20 mouse cellular contexts compared by ENCODE assay signal in genomic region chr3:105016204-105016603, GRCm38 (mm10). TPM values are rescaled to one million over a fixed set of nuclear protein-coding genes. Genes with fewer than 3 reads are reported as not detected.
A peak's percentile ranks its signal among the peaks of the same experiment; 100 is the strongest.
DNase-seq lines count a peak whose midpoint lies in the region; ATAC-seq and TF ChIP-seq lines count a peak whose summit lies in the region.
"Had no signal": no experiment of that assay in that cellular context is flagged by ENCODE, and none has a peak within 500 bp of the region (broad histone marks: within the 10 kb centered on the region; RNA-seq: fewer than 3 reads in every experiment).

No protein-coding gene starts in this region.

- H3K27ac ChIP-seq in hindbrain, embryonic 13.5 days: peak overlapping the region; percentile 23
- no peak overlapping the region for H3K27ac ChIP-seq in hindbrain, embryonic 12.5 days
- H3K27ac ChIP-seq in lung, embryonic 14.5 days (ENCODE audit: low read depth): peak overlapping the region; percentile 58; the same call in 1 of the 2 replicates
- peak overlapping the region; percentile 87 for H3K27ac ChIP-seq in heart, postnatal 0 days (ENCODE audit: low read depth)
- H3K27ac ChIP-seq: embryonic facial prominence, embryonic 12.5 days; limb, embryonic 10.5 days; midbrain, embryonic 10.5 days; neural tube, embryonic 12.5 days had no signal

- H3K27me3 ChIP-seq in hindbrain, embryonic 13.5 days: no peaks in the 10 kb centered on the region
- no peaks in the 10 kb centered on the region for H3K27me3 ChIP-seq in hindbrain, embryonic 12.5 days
- no peaks in the 10 kb centered on the region for H3K27me3 ChIP-seq in lung, embryonic 14.5 days (ENCODE audit: insufficient read depth, low read length)
- H3K27me3 ChIP-seq in heart, postnatal 0 days (ENCODE audit: control insufficient read depth, insufficient read depth, low read length): no peaks in the 10 kb centered on the region
- H3K27me3 ChIP-seq: embryonic facial prominence, embryonic 12.5 days; neural tube, embryonic 12.5 days had no signal

- no peak overlapping the region for H3K4me3 ChIP-seq in hindbrain, embryonic 13.5 days
- no peak overlapping the region for H3K4me3 ChIP-seq in hindbrain, embryonic 12.5 days
- H3K4me3 ChIP-seq in lung, embryonic 14.5 days (ENCODE audit: low read depth, low read length): no peak overlapping the region
- no peak overlapping the region for H3K4me3 ChIP-seq in heart, postnatal 0 days (ENCODE audit: low read depth, low read length)
- H3K4me3 ChIP-seq: embryonic facial prominence, embryonic 12.5 days; limb, embryonic 10.5 days; midbrain, embryonic 10.5 days; neural tube, embryonic 12.5 days had no signal

- TF ChIP-seq CTCF in lung, embryonic 14.5 days (IDR thresholded peaks at IDR 0.05; ENCODE audit: low read depth): no peak
- TF ChIP-seq CTCF in heart, postnatal 0 days (IDR thresholded peaks at IDR 0.05; ENCODE audit: low read depth): no peak

- peak; percentile 93 for DNase-seq in heart, adult 11 months
- DNase-seq in heart, postnatal 4 days: no peak
- DNase-seq in lung, embryonic 14.5 days: peak; percentile 34
- no peak for DNase-seq in lung, postnatal 14 days
- no peak for DNase-seq in heart, postnatal 0 days (ENCODE audit: low spot score)
- no peak for DNase-seq in spleen, postnatal 4 days (ENCODE audit: low spot score in 2 of 2)
- DNase-seq: adrenal gland, postnatal 10 days; B cell, adult 2 months; cerebellum, adult 18-20 months; gastrocnemius, postnatal 36 days; thymus, postnatal 25 days had no signal

- no peaks in the 10 kb centered on the region for H3K9me3 ChIP-seq in hindbrain, embryonic 13.5 days
- no peaks in the 10 kb centered on the region for H3K9me3 ChIP-seq in hindbrain, embryonic 12.5 days (replicated peaks)
- H3K9me3 ChIP-seq in lung, embryonic 14.5 days (ENCODE audit: low read depth, low read length): no peaks in the 10 kb centered on the region
- H3K9me3 ChIP-seq in heart, postnatal 0 days (replicated peaks; ENCODE audit: control insufficient read depth, low read length): no peaks in the 10 kb centered on the region
- H3K9me3 ChIP-seq: embryonic facial prominence, embryonic 12.5 days; limb, embryonic 10.5 days; midbrain, embryonic 10.5 days; neural tube, embryonic 12.5 days had no signal

- ATAC-seq in hindbrain, embryonic 13.5 days (ENCODE audit: low FRiP score): no peak; the same call in 1 of the 2 replicates
- no peak for ATAC-seq in hindbrain, embryonic 12.5 days (ENCODE audit: low FRiP score)
- no peak for ATAC-seq in lung, embryonic 14.5 days (ENCODE audit: insufficient read depth)
- no peak for ATAC-seq in heart, postnatal 0 days (ENCODE audit: insufficient read depth, low read depth)

- peaks cover 12% of the 10 kb centered on the region for H3K36me3 ChIP-seq in hindbrain, embryonic 13.5 days
- H3K36me3 ChIP-seq in hindbrain, embryonic 12.5 days: peaks cover 15% of the 10 kb centered on the region
- peaks cover 12% of the 10 kb centered on the region; the same call in 1 of the 2 replicates for H3K36me3 ChIP-seq in lung, embryonic 14.5 days (ENCODE audit: insufficient read depth)
- peaks cover 7% of the 10 kb centered on the region; the same call in 1 of the 2 replicates for H3K36me3 ChIP-seq in heart, postnatal 0 days (replicated peaks; ENCODE audit: control insufficient read depth, insufficient read depth, low read length)

- 89% methylated on average over 7 of the region's 7 CpGs for WGBS in hindbrain, embryonic 13.5 days
- WGBS in hindbrain, embryonic 12.5 days: 81% methylated on average over 7 of the region's 7 CpGs
- WGBS in lung, embryonic 14.5 days: 67% methylated on average over 7 of the region's 7 CpGs
- 54% methylated on average over 7 of the region's 7 CpGs for WGBS in heart, postnatal 0 days

- TF ChIP-seq EP300 in heart, postnatal 0 days (IDR thresholded peaks at IDR 0.05; ENCODE audit: low read depth): no peak

- H3K9ac ChIP-seq in hindbrain, embryonic 13.5 days: no peak overlapping the region
- no peak overlapping the region for H3K9ac ChIP-seq in hindbrain, embryonic 12.5 days
- H3K9ac ChIP-seq in lung, embryonic 14.5 days: no peak overlapping the region
- H3K9ac ChIP-seq in heart, postnatal 0 days (replicated peaks; ENCODE audit: low read depth, low read length): no peak overlapping the region
- H3K9ac ChIP-seq: embryonic facial prominence, embryonic 12.5 days; neural tube, embryonic 12.5 days had no signal

- H3K4me1 ChIP-seq in hindbrain, embryonic 13.5 days (replicated peaks): 0 out of 2 replicates have a peak, but pooled peaks cover under 1% of the 10 kb centered on the region
- peaks cover 6% of the 10 kb centered on the region; the same call in 1 of the 2 replicates for H3K4me1 ChIP-seq in hindbrain, embryonic 12.5 days
- H3K4me1 ChIP-seq in lung, embryonic 14.5 days (ENCODE audit: insufficient read depth): peaks cover 21% of the 10 kb centered on the region
- H3K4me1 ChIP-seq in heart, postnatal 0 days (ENCODE audit: control insufficient read depth, insufficient read depth): peaks cover 22% of the 10 kb centered on the region
- H3K4me1 ChIP-seq: neural tube, embryonic 12.5 days had no signal

- H3K4me2 ChIP-seq in hindbrain, embryonic 13.5 days: no peak overlapping the region
- no peak overlapping the region for H3K4me2 ChIP-seq in hindbrain, embryonic 12.5 days (replicated peaks)
- no peak overlapping the region for H3K4me2 ChIP-seq in lung, embryonic 14.5 days
- H3K4me2 ChIP-seq in heart, postnatal 0 days (ENCODE audit: low read depth, low read length): no peak overlapping the region
- H3K4me2 ChIP-seq: embryonic facial prominence, embryonic 12.5 days; liver, embryonic 11.5 days; neural tube, embryonic 12.5 days had no signal

RNA-seq across cellular contexts. Expression of gene Cttnbp2nl, which starts 36.7 kb away (rescaled TPM):
- 10 to 100 TPM; 35.3 to 36.3 TPM for total RNA-seq in heart, postnatal 4 days (2021)
- 62.9 and 66.5 TPM in 2 replicates for polyA plus RNA-seq in hindbrain, embryonic 13.5 days (2015; fragmentation: Nextera tagmentation; extraction: Ambion mirVana)
- 60.3 and 66.8 TPM in 2 replicates for polyA plus RNA-seq in hindbrain, embryonic 12.5 days (2016; fragmentation: Nextera tagmentation; extraction: Ambion mirVana)
- 38.5 and 42.3 TPM in 2 replicates for polyA plus RNA-seq in lung, embryonic 14.5 days (2014; fragmentation: Nextera tagmentation; extraction: Ambion mirVana)
- 8.9 and 15.0 TPM in 2 replicates for total RNA-seq in heart, postnatal 0 days (2014; rRNA removed; ENCODE audit: low replicate concordance)
- polyA plus RNA-seq in heart, postnatal 0 days (2015; fragmentation: Nextera tagmentation; extraction: Ambion mirVana): 12.6 and 13.5 TPM in 2 replicates

RNA-seq across cellular contexts. Expression of gene 4930564D02Rik, which starts 50.4 kb away (rescaled TPM):
- not detected for total RNA-seq in heart, postnatal 4 days (2021)
- not detected in 2 replicates for polyA plus RNA-seq in hindbrain, embryonic 13.5 days (2015; fragmentation: Nextera tagmentation; extraction: Ambion mirVana)
- polyA plus RNA-seq in hindbrain, embryonic 12.5 days (2016; fragmentation: Nextera tagmentation; extraction: Ambion mirVana): not detected in 2 replicates
- polyA plus RNA-seq in lung, embryonic 14.5 days (2014; fragmentation: Nextera tagmentation; extraction: Ambion mirVana): not detected in 2 replicates
- total RNA-seq in heart, postnatal 0 days (2014; rRNA removed; ENCODE audit: low replicate concordance): not detected in 2 replicates
- not detected in 2 replicates for polyA plus RNA-seq in heart, postnatal 0 days (2015; fragmentation: Nextera tagmentation; extraction: Ambion mirVana)
- total RNA-seq: adrenal gland, postnatal 10 days; gastrocnemius, postnatal 36 days had no signal
- polyA plus RNA-seq: brain, embryonic 14.5 days; embryonic facial prominence, embryonic 12.5 days; kidney, embryonic 14.5 days; limb, embryonic 10.5 days; liver, embryonic 11.5 days; midbrain, embryonic 10.5 days; neural tube, embryonic 12.5 days had no signal

RNA-seq across cellular contexts. Expression of gene Wnt2b, which starts 54.5 kb away (rescaled TPM):
- total RNA-seq in heart, postnatal 4 days (2021): 1 to 10 TPM; 1.0 to 1.7 TPM
- 0.63 and 0.75 TPM in 2 replicates for polyA plus RNA-seq in hindbrain, embryonic 13.5 days (2015; fragmentation: Nextera tagmentation; extraction: Ambion mirVana)
- 1.1 and 1.9 TPM in 2 replicates for polyA plus RNA-seq in hindbrain, embryonic 12.5 days (2016; fragmentation: Nextera tagmentation; extraction: Ambion mirVana)
- polyA plus RNA-seq in lung, embryonic 14.5 days (2014; fragmentation: Nextera tagmentation; extraction: Ambion mirVana): 2.8 and 3.4 TPM in 2 replicates
- total RNA-seq in heart, postnatal 0 days (2014; rRNA removed; ENCODE audit: low replicate concordance): 0.80 and 1.4 TPM in 2 replicates
- 0.23 and 0.34 TPM in 2 replicates for polyA plus RNA-seq in heart, postnatal 0 days (2015; fragmentation: Nextera tagmentation; extraction: Ambion mirVana)

Comparison
In these comparisons a context has a peak if more than half of its experiments do, and no peak if none do; other contexts are left out.
1. DNase-seq: peak in heart, adult 11 months (single experiment) and lung, embryonic 14.5 days (single experiment); none in heart, postnatal 4 days (single experiment), lung, postnatal 14 days (single experiment), heart, postnatal 0 days (single experiment) and spleen, postnatal 4 days (0 of 2).